In the genomic region with DNA sequence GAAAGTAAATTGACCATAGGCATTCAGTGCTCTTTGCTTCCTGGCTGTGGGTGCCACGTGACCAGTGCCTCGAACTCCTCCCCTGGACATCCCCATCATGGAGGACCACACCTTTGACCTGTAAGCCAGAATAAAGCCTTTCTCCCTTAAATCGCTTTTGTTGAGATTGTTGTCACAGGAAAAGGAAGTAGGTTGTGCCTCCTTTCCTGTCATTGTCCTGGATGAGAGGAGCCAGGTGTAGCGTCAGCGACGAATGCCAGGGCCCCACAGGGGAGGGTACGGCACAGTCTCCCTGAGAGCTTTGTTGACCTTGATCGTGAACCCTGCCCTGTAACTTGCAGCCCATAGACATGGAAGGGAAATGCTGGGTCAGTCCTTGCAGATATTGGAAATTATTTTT, we compare ENCODE assay signal across 14 mouse cellular contexts.
A peak's percentile ranks its signal among the peaks of the same experiment; 100 is the strongest.
DNase-seq lines count a peak whose midpoint lies in the region; ATAC-seq and TF ChIP-seq lines count a peak whose summit lies in the region.
"Had no signal": no experiment of that assay in that cellular context is flagged by ENCODE, and none has a peak within 500 bp of the region (broad histone marks: within the 10 kb centered on the region; RNA-seq: fewer than 3 reads in every experiment).

No protein-coding gene starts in this region.

- ATAC-seq in stomach, postnatal 0 days (ENCODE audit: low FRiP score, low TSS enrichment), result no peak

- 60% methylated on average over 8 of the region's 8 CpGs for WGBS in stomach, postnatal 0 days

- H3K27ac ChIP-seq in stomach, postnatal 0 days (replicated peaks), result no peak overlapping the region
- H3K27ac ChIP-seq: hindbrain, embryonic 12.5 days; liver, embryonic 13.5 days had no signal

- no peaks in the 10 kb centered on the region for H3K36me3 ChIP-seq in stomach, postnatal 0 days (ENCODE audit: control insufficient read depth, insufficient read depth, low read length)
- H3K36me3 ChIP-seq: G1E; hindbrain, embryonic 12.5 days; liver, embryonic 13.5 days had no signal

- H3K27me3 ChIP-seq in stomach, postnatal 0 days (ENCODE audit: control insufficient read depth, insufficient read depth, low read length), result no peaks in the 10 kb centered on the region
- H3K27me3 ChIP-seq: hindbrain, embryonic 12.5 days; liver, embryonic 13.5 days had no signal

- no peak for TF ChIP-seq CTCF in stomach, postnatal 0 days (IDR thresholded peaks at IDR 0.05; ENCODE audit: low read depth)

- DNase-seq in embryo, embryonic 10 days (ENCODE audit: low spot score), result peak; percentile 13
- no peak for DNase-seq in embryo, embryonic 9.5 days (ENCODE audit: extremely low spot score)
- DNase-seq in thymus, postnatal 14 days, result peak; percentile 20
- no peak for DNase-seq in thymus, postnatal 10 days (ENCODE audit: low spot score in 2 of 2)
- peak; percentile 40 to 41 for DNase-seq in heart, postnatal 36 days
- DNase-seq in neural tube, embryonic 10.5 days (ENCODE audit: extremely low spot score, low spot score), result no peak
- no peak for DNase-seq in stomach, postnatal 0 days (ENCODE audit: low spot score)
- DNase-seq in ovary, postnatal 36 days (ENCODE audit: low spot score), result no peak
- DNase-seq: liver, embryonic 13.5 days had no signal

- TF ChIP-seq EP300 in stomach, postnatal 0 days (optimal IDR thresholded peaks at IDR 0.05), result no peak

- H3K9ac ChIP-seq in stomach, postnatal 0 days (ENCODE audit: low read length), result no peak overlapping the region
- H3K9ac ChIP-seq: hindbrain, embryonic 12.5 days; liver, embryonic 13.5 days had no signal

- no peaks in the 10 kb centered on the region for H3K9me3 ChIP-seq in stomach, postnatal 0 days (ENCODE audit: control insufficient read depth, low read length)
- H3K9me3 ChIP-seq: G1E; hindbrain, embryonic 12.5 days; liver, embryonic 13.5 days had no signal

- peaks cover 5% of the 10 kb centered on the region for H3K4me1 ChIP-seq in stomach, postnatal 0 days (replicated peaks; ENCODE audit: control insufficient read depth, insufficient read depth)

- H3K4me2 ChIP-seq in stomach, postnatal 0 days (replicated peaks; ENCODE audit: low read depth), result no peak overlapping the region
- H3K4me2 ChIP-seq: hindbrain, embryonic 12.5 days; liver, embryonic 13.5 days had no signal

- intact Hi-C loops in heart, postnatal 36 days (cut with DNase I), result no loop called here

- no peak overlapping the region for H3K4me3 ChIP-seq in stomach, postnatal 0 days (ENCODE audit: low read depth, low read length)
- H3K4me3 ChIP-seq: erythroblast, embryonic 14.5 days; hindbrain, embryonic 12.5 days; liver, embryonic 13.5 days; megakaryocyte, embryonic 14.5 days; myocyte had no signal

Comparison
In these comparisons a context has a peak if more than half of its experiments do, and no peak if none do; other contexts are left out.
1. DNase-seq: peak in embryo, embryonic 10 days (single experiment), thymus, postnatal 14 days (single experiment) and heart, postnatal 36 days (2 of 2); none in embryo, embryonic 9.5 days (single experiment), thymus, postnatal 10 days (0 of 2), neural tube, embryonic 10.5 days (single experiment), stomach, postnatal 0 days (single experiment) and ovary, postnatal 36 days (single experiment).